Mouse (Mus musculus): ENCODE measurements at regions not wholly inside any gene's neighbourhood (a gene's known extent, or its start where the extent isn't known, plus 50 kb on each side); places are given as distances from the start of the nearest gene placed in this dataset.

- Histone ChIP-seq H3K27ac (replicated peaks; ENCODE audit: low read depth, low read length) (no peak overlapping the region), H3K4me3 (replicated peaks; ENCODE audit: low read depth, low read length) (no peak overlapping the region), H3K36me3 (ENCODE audit: control insufficient read depth, insufficient read depth, low read length) (no peaks in the 10 kb centered on the region), H3K9me3 (ENCODE audit: control insufficient read depth, low read length) (no peaks in the 10 kb centered on the region), H3K27me3 (ENCODE audit: control insufficient read depth, insufficient read depth, low read length) (no peaks in the 10 kb centered on the region), H3K9ac (replicated peaks; ENCODE audit: low read length) (no peak overlapping the region), H3K4me1 (ENCODE audit: control insufficient read depth, insufficient read depth, low read length) (no peaks in the 10 kb centered on the region), H3K4me2 (ENCODE audit: low read length) (no peak overlapping the region)
- DNase-seq, result no peak
- ATAC-seq (ENCODE audit: low FRiP score, low TSS enrichment), result no peak
- WGBS, result 78% methylated on average over 7 of the region's 7 CpGs
Observed at GRCm38 (mm10) chr2:166334559-166334958, 179.1 kb upstream of the Sulf2 start.

- Histone ChIP-seq H3K9ac (replicated peaks; ENCODE audit: low read length) (no peak overlapping the region), H3K9me3 (ENCODE audit: control insufficient read depth, low read length) (no peaks in the 10 kb centered on the region), H3K4me3 (replicated peaks; ENCODE audit: low read depth, low read length) (no peak overlapping the region), H3K4me2 (ENCODE audit: low read length) (no peak overlapping the region), H3K4me1 (ENCODE audit: control insufficient read depth, insufficient read depth, low read length) (no peaks in the 10 kb centered on the region), H3K36me3 (ENCODE audit: control insufficient read depth, insufficient read depth, low read length) (no peaks in the 10 kb centered on the region), H3K27me3 (ENCODE audit: control insufficient read depth, insufficient read depth, low read length) (no peaks in the 10 kb centered on the region), H3K27ac (replicated peaks; ENCODE audit: low read depth, low read length) (no peak overlapping the region)
- no peak for DNase-seq
- no peak for ATAC-seq (ENCODE audit: low FRiP score, low TSS enrichment)
- WGBS, result 72% methylated on average over 4 of the region's 4 CpGs
Observed at GRCm38 (mm10) chr2:166333818-166334217, 178.4 kb upstream of the Sulf2 start.

GRCm38 (mm10) chr2:166332748-166333417, 177.4 kb upstream of the Sulf2 start:
- ATAC-seq (ENCODE audit: low FRiP score, low TSS enrichment) (no peak), DNase-seq (no peak)
- Histone ChIP-seq H3K27me3 (ENCODE audit: control insufficient read depth, insufficient read depth, low read length) (no peaks in the 10 kb centered on the region), H3K9me3 (ENCODE audit: control insufficient read depth, low read length) (no peaks in the 10 kb centered on the region), H3K4me1 (ENCODE audit: control insufficient read depth, insufficient read depth, low read length) (no peaks in the 10 kb centered on the region), H3K4me2 (ENCODE audit: low read length) (no peak overlapping the region), H3K36me3 (ENCODE audit: control insufficient read depth, insufficient read depth, low read length) (no peaks in the 10 kb centered on the region), H3K4me3 (replicated peaks; ENCODE audit: low read depth, low read length) (no peak overlapping the region), H3K9ac (replicated peaks; ENCODE audit: low read length) (no peak overlapping the region), H3K27ac (replicated peaks; ENCODE audit: low read depth, low read length) (no peak overlapping the region)
- WGBS, result 79% methylated on average over 13 of the region's 13 CpGs

DNA sequence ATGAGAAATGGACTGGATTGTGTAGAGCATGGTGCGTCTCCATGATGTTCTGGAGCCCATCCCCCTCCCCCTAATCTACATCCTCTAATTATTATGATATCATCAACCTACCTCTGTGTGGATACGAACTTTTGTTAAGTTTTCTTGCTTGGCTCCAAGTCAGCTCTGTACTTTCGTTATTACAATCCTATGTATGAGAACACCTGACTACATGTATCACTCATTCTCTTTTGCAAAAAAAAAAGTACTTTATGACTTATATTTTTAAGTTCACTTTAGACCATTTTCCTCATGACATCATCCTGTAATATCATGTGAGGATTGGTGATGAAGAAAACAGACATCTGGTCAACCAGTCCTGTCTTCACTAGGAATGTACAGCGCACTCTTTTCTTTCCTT, 175.7 kb upstream of the Sulf2 start:
- DNase-seq (no peak), ATAC-seq (ENCODE audit: low FRiP score, low TSS enrichment) (no peak)
- 92% methylated on average over 4 of the region's 4 CpGs for WGBS
- Histone ChIP-seq H3K4me2 (ENCODE audit: low read length) (no peak overlapping the region), H3K27me3 (ENCODE audit: control insufficient read depth, insufficient read depth, low read length) (no peaks in the 10 kb centered on the region), H3K4me3 (replicated peaks; ENCODE audit: low read depth, low read length) (no peak overlapping the region), H3K9me3 (ENCODE audit: control insufficient read depth, low read length) (no peaks in the 10 kb centered on the region), H3K4me1 (ENCODE audit: control insufficient read depth, insufficient read depth, low read length) (no peaks in the 10 kb centered on the region), H3K9ac (replicated peaks; ENCODE audit: low read length) (no peak overlapping the region), H3K36me3 (ENCODE audit: control insufficient read depth, insufficient read depth, low read length) (no peaks in the 10 kb centered on the region), H3K27ac (replicated peaks; ENCODE audit: low read depth, low read length) (no peak overlapping the region)

GRCm38 (mm10) chr2:166330364-166330763, 174.9 kb upstream of the Sulf2 start:
- no peak for ATAC-seq (ENCODE audit: low FRiP score, low TSS enrichment)
- DNase-seq, result no peak
- H3K27me3 ChIP-seq (ENCODE audit: control insufficient read depth, insufficient read depth, low read length), result no peaks in the 10 kb centered on the region
- H3K4me2 ChIP-seq (ENCODE audit: low read length), result no peak overlapping the region
- H3K27ac ChIP-seq (replicated peaks; ENCODE audit: low read depth, low read length), result no peak overlapping the region
- H3K4me1 ChIP-seq (ENCODE audit: control insufficient read depth, insufficient read depth, low read length), result no peaks in the 10 kb centered on the region
- H3K9ac ChIP-seq (replicated peaks; ENCODE audit: low read length), result no peak overlapping the region
- no peaks in the 10 kb centered on the region for H3K9me3 ChIP-seq (ENCODE audit: control insufficient read depth, low read length)
- WGBS, result 69% methylated on average over 6 of the region's 6 CpGs
- H3K36me3 ChIP-seq (ENCODE audit: control insufficient read depth, insufficient read depth, low read length), result no peaks in the 10 kb centered on the region
- H3K4me3 ChIP-seq (replicated peaks; ENCODE audit: low read depth, low read length), result no peak overlapping the region

DNA sequence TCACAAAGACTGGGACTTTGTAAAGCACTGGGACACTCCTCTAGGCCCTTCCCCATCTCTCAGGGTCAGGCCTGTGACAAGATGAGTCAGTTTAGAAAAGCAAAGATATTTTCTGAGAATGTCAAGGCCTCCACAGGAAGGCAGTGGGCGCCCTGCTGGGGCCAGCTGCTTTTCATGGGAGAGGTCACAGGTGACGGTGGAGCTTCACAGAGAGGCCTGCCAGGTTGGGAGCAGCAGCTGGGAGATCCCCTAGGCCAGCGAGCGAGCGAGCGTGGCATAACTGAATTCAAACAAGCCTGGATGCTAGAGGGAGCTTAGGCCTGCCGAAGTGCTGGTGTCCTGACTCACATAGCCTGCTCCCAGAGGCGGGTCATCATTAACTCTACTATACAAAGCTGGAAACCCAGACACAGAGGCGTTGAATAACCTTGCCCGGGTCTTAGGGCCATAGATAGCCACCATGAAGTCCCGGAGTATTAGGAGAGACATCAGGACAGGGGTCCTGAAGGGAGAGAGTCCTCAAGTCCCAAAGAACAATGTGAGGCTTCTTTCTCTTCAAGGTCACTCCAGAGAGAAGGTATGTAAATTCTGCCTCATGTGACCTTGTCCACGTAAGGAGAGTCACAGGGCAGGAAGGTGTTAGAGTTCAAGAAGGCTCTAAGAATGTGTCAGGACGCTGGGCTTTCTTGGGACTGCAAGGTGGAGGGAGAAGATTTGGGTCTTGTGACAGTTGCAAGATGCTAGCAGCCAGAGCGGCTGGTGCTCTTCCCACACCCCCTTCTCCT, 174.3 kb upstream of the Sulf2 start:
- ATAC-seq (ENCODE audit: low FRiP score, low TSS enrichment), result no peak
- no peak overlapping the region for H3K9ac ChIP-seq (replicated peaks; ENCODE audit: low read length)
- no peak overlapping the region for H3K4me2 ChIP-seq (ENCODE audit: low read length)
- no peak overlapping the region for H3K27ac ChIP-seq (replicated peaks; ENCODE audit: low read depth, low read length)
- H3K27me3 ChIP-seq (ENCODE audit: control insufficient read depth, insufficient read depth, low read length), result no peaks in the 10 kb centered on the region
- no peaks in the 10 kb centered on the region for H3K36me3 ChIP-seq (ENCODE audit: control insufficient read depth, insufficient read depth, low read length)
- WGBS, result 80% methylated on average over 14 of the region's 14 CpGs
- no peaks in the 10 kb centered on the region for H3K9me3 ChIP-seq (ENCODE audit: control insufficient read depth, low read length)
- DNase-seq, result no peak
- no peak overlapping the region for H3K4me3 ChIP-seq (replicated peaks; ENCODE audit: low read depth, low read length)
- peaks cover 3% of the 10 kb centered on the region for H3K4me1 ChIP-seq (ENCODE audit: control insufficient read depth, insufficient read depth, low read length)

DNA sequence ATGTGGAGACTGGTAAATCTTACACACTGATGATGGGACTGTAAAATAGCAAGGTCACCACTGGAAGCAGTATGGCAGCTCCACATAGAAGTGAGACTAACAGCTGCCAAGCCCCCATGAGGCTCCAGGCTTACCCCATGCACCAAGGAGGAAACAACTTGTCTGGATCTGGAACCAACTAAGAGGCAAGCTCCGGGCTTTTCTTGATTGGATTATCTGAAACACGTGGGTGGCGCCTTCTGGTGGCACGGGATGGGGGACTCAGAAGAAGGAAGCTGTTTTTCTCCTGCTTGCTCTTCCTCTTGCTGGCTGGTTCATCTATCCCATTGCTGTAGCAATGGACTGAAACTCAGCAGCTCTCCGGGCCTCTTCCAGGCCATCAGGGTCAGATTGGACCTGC, 171.5 kb upstream of the Sulf2 start:
- Histone ChIP-seq H3K4me2 (ENCODE audit: low read length) (no peak overlapping the region), H3K36me3 (ENCODE audit: control insufficient read depth, insufficient read depth, low read length) (no peaks in the 10 kb centered on the region), H3K27me3 (ENCODE audit: control insufficient read depth, insufficient read depth, low read length) (peaks cover 3% of the 10 kb centered on the region; the same call in 1 of the 2 replicates), H3K27ac (replicated peaks; ENCODE audit: low read depth, low read length) (no peak overlapping the region), H3K9me3 (ENCODE audit: control insufficient read depth, low read length) (no peaks in the 10 kb centered on the region), H3K4me1 (ENCODE audit: control insufficient read depth, insufficient read depth, low read length) (peaks cover 13% of the 10 kb centered on the region), H3K4me3 (replicated peaks; ENCODE audit: low read depth, low read length) (no peak overlapping the region), H3K9ac (replicated peaks; ENCODE audit: low read length) (no peak overlapping the region)
- no peak for DNase-seq
- no peak for ATAC-seq (ENCODE audit: low FRiP score, low TSS enrichment)
- WGBS, result 71% methylated on average over 5 of the region's 5 CpGs

GRCm38 (mm10) chr2:166324954-166325353, 169.5 kb upstream of the Sulf2 start:
- Histone ChIP-seq H3K27ac (replicated peaks; ENCODE audit: low read depth, low read length) (peak overlapping the region; percentile 32; the same call in 1 of the 2 replicates), H3K36me3 (ENCODE audit: control insufficient read depth, insufficient read depth, low read length) (no peaks in the 10 kb centered on the region), H3K9me3 (ENCODE audit: control insufficient read depth, low read length) (no peaks in the 10 kb centered on the region), H3K4me3 (replicated peaks; ENCODE audit: low read depth, low read length) (no peak overlapping the region), H3K27me3 (ENCODE audit: control insufficient read depth, insufficient read depth, low read length) (peaks cover 5% of the 10 kb centered on the region; the same call in 1 of the 2 replicates), H3K4me2 (ENCODE audit: low read length) (no peak overlapping the region), H3K4me1 (ENCODE audit: control insufficient read depth, insufficient read depth, low read length) (peaks cover 13% of the 10 kb centered on the region), H3K9ac (replicated peaks; ENCODE audit: low read length) (no peak overlapping the region)
- DNase-seq (no peak), ATAC-seq (ENCODE audit: low FRiP score, low TSS enrichment) (no peak)
- 81% methylated on average over 3 of the region's 3 CpGs for WGBS

- DNase-seq (peak; percentile 87), ATAC-seq (ENCODE audit: low FRiP score, low TSS enrichment) (no peak)
- WGBS, result 26% methylated on average over 10 of the region's 10 CpGs
- Histone ChIP-seq H3K27me3 (ENCODE audit: control insufficient read depth, insufficient read depth, low read length) (peaks cover 7% of the 10 kb centered on the region), H3K27ac (replicated peaks; ENCODE audit: low read depth, low read length) (peak overlapping the region; percentile 41; the same call in 1 of the 2 replicates), H3K4me3 (replicated peaks; ENCODE audit: low read depth, low read length) (no peak overlapping the region), H3K4me1 (ENCODE audit: control insufficient read depth, insufficient read depth, low read length) (peaks cover 13% of the 10 kb centered on the region), H3K9ac (replicated peaks; ENCODE audit: low read length) (no peak overlapping the region), H3K4me2 (ENCODE audit: low read length) (no peak overlapping the region), H3K36me3 (ENCODE audit: control insufficient read depth, insufficient read depth, low read length) (no peaks in the 10 kb centered on the region), H3K9me3 (ENCODE audit: control insufficient read depth, low read length) (no peaks in the 10 kb centered on the region)
Observed at GRCm38 (mm10) chr2:166324439-166324838, 169.0 kb upstream of the Sulf2 start.
